Mouse (Mus musculus) olfactory bulb, adult 2 months (tissue): Measurements from ENCODE around the gene Tvp23b.

ENCODE experiments used
- CTCF ChIP-seq: fragments of 200-500 bp; IDR thresholded peaks from 2 replicates; pipeline ENCODE4 v1.5.1; 2012; ENCODE audit warnings: low read depth, mild to moderate bottlenecking, low read length, moderate library complexity; ENCODE audit not compliant: insufficient read depth
- POLR2A ChIP-seq: fragments of 200-500 bp; IDR thresholded peaks from 2 replicates; pipeline ENCODE4 v1.6.1; 2012; ENCODE audit warnings: mild to moderate bottlenecking, low read depth, low read length, moderate library complexity; ENCODE audit not compliant: insufficient read depth

DNA sequence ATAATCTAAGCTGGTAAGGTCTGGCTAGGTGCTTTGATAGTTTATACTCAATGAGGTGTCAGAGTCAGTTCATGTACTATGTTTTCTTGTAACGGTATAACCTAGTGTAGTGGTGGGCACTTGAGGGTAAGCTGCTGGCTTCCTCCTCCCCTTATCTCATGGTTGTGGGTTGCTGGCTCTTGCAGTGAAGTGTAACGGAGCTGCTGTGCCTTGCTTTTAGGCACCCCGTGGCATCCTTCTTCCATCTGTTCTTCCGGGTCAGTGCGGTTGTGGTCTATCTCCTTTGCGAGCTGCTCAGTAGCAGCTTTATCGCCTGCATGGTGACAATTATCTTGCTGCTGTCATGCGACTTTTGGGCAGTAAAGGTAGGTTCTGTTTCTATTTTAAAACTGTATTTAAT, 4.2 kb downstream of the Tvp23b start:
- TF ChIP-seq POLR2A, result no peak
- TF ChIP-seq CTCF, result no peak
